Mouse (Mus musculus): ENCODE measurements at regions not wholly inside any gene's neighbourhood (a gene's known extent, or its start where the extent isn't known, plus 50 kb on each side); places are given as distances from the start of the nearest gene placed in this dataset.

- no peak for TF ChIP-seq EP300 (IDR thresholded peaks at IDR 0.05; ENCODE audit: low read depth)
- no peak for TF ChIP-seq CTCF (IDR thresholded peaks at IDR 0.05; ENCODE audit: low read depth)
These were observed 114.4 kb downstream of the Sox4 start for GRCm38 (mm10) chr13:28839084-28839483.
